ENCODE assay signal across 9 mouse cellular contexts in genomic region chr8:120421638-120422037, GRCm38 (mm10).
A peak's percentile ranks its signal among the peaks of the same experiment; 100 is the strongest.
DNase-seq lines count a peak whose midpoint lies in the region; ATAC-seq lines count a peak whose summit lies in the region.
"Had no signal": no experiment of that assay in that cellular context is flagged by ENCODE, and none has a peak within 500 bp of the region (broad histone marks: within the 10 kb centered on the region; RNA-seq: fewer than 3 reads in every experiment).

No protein-coding gene starts in this region.

- no peaks in the 10 kb centered on the region for H3K9me3 ChIP-seq in kidney, embryonic 16.5 days (ENCODE audit: low read length)
- H3K9me3 ChIP-seq in heart, embryonic 10.5 days: no peaks in the 10 kb centered on the region
- H3K9me3 ChIP-seq: liver, embryonic 15.5 days had no signal

- H3K4me2 ChIP-seq in kidney, embryonic 16.5 days (replicated peaks; ENCODE audit: low read depth, low read length): no peak overlapping the region
- H3K4me2 ChIP-seq: liver, embryonic 15.5 days had no signal

- no peak overlapping the region for H3K4me3 ChIP-seq in kidney, embryonic 16.5 days (ENCODE audit: low read length)
- H3K4me3 ChIP-seq in heart, embryonic 10.5 days: peak overlapping the region; percentile 23; the same call in 1 of the 2 replicates
- H3K4me3 ChIP-seq: liver, embryonic 15.5 days had no signal

- no peaks in the 10 kb centered on the region for H3K36me3 ChIP-seq in kidney, embryonic 16.5 days (ENCODE audit: insufficient read depth, low read length)
- no peaks in the 10 kb centered on the region for H3K36me3 ChIP-seq in heart, embryonic 10.5 days
- H3K36me3 ChIP-seq: liver, embryonic 15.5 days had no signal

- peaks cover 92% of the 10 kb centered on the region for H3K4me1 ChIP-seq in kidney, embryonic 16.5 days (ENCODE audit: insufficient read depth, low read length)
- peaks cover 98% of the 10 kb centered on the region for H3K4me1 ChIP-seq in heart, embryonic 10.5 days

- H3K9ac ChIP-seq in kidney, embryonic 16.5 days (replicated peaks; ENCODE audit: low read length): no peak overlapping the region
- H3K9ac ChIP-seq: liver, embryonic 15.5 days had no signal

- 14% methylated on average over 9 of the region's 9 CpGs for WGBS in kidney, embryonic 16.5 days
- WGBS in heart, embryonic 10.5 days: 4% methylated on average over 9 of the region's 9 CpGs

- no peak for DNase-seq in kidney, adult 18-20 months
- DNase-seq in adrenal gland, postnatal 25 days: peak; percentile 56
- DNase-seq in heart, embryonic 10.5 days (ENCODE audit: low spot score): no peak
- DNase-seq in mesoderm, embryonic 11.5 days (ENCODE audit: low read depth, low spot score): peak; percentile 83
- DNase-seq in ovary, postnatal 14 days (ENCODE audit: low spot score): no peak
- DNase-seq in cerebellum, postnatal 36 days: no peak
- no peak for DNase-seq in thymus, adult 18-20 months

- H3K27me3 ChIP-seq in kidney, embryonic 16.5 days (ENCODE audit: insufficient read depth, low read length): no peaks in the 10 kb centered on the region
- H3K27me3 ChIP-seq in heart, embryonic 10.5 days (ENCODE audit: insufficient read depth, poor library complexity, severe bottlenecking): 0 out of 2 replicates have a peak, but pooled peaks cover 4% of the 10 kb centered on the region

- no peak for ATAC-seq in kidney, embryonic 16.5 days (ENCODE audit: low FRiP score, low TSS enrichment)

- peak overlapping the region; percentile 51 for H3K27ac ChIP-seq in kidney, embryonic 16.5 days (ENCODE audit: low read length)
- H3K27ac ChIP-seq in heart, embryonic 10.5 days: peak overlapping the region; percentile 69
- H3K27ac ChIP-seq: liver, embryonic 15.5 days had no signal

Comparison
In these comparisons a context has a peak if more than half of its experiments do, and no peak if none do; other contexts are left out.
1. DNase-seq: peak in adrenal gland, postnatal 25 days (single experiment) and mesoderm, embryonic 11.5 days (single experiment); none in kidney, adult 18-20 months (single experiment), heart, embryonic 10.5 days (single experiment), ovary, postnatal 14 days (single experiment), cerebellum, postnatal 36 days (0 of 2) and thymus, adult 18-20 months (0 of 2).